Mouse (Mus musculus) stomach, embryonic 15.5 days (tissue): ENCODE measurements around the gene Gzmn. TPM values are rescaled to one million over a fixed set of nuclear protein-coding genes. Genes with fewer than 3 reads are reported as not detected.
"Not testable (repeated sequence)": the region's sequence is repeated elsewhere in the genome, so short reads cannot be mapped to it uniquely, and the experiment has no call there.

Experiments used
- ATAC-seq: fragments of 200-750 bp; cut with Nextera tagmentation; 2 replicates; pipeline ENCODE4 v1.8.0; 2017; ENCODE audit warnings: low read depth, moderate number of reproducible peaks, moderate TSS enrichment; ENCODE audit not compliant: insufficient read depth, low FRiP score
- H3K27ac ChIP-seq: fragments of 300-500 bp; sonication (generic); 2 replicates; pipeline ENCODE4 v1.5.1; 2015; ENCODE audit warnings: mild to moderate bottlenecking, inconsistent platforms
- H3K27me3 ChIP-seq: fragments of 300-500 bp; sonication (generic); replicated peaks from 2 replicates; pipeline ENCODE4 v1.6.1; 2015; ENCODE audit warnings: inconsistent platforms
- H3K36me3 ChIP-seq: fragments of 300-500 bp; sonication (generic); 2 replicates; pipeline ENCODE4 v1.6.1; 2015; ENCODE audit warnings: inconsistent platforms
- H3K4me1 ChIP-seq: fragments of 300-500 bp; sonication (generic); 2 replicates; pipeline ENCODE4 v1.6.1; 2015; ENCODE audit warnings: inconsistent platforms
- H3K4me2 ChIP-seq: fragments of 300-500 bp; sonication (generic); 2 replicates; pipeline ENCODE4 v1.6.1; 2015; ENCODE audit warnings: mild to moderate bottlenecking, inconsistent platforms
- H3K4me3 ChIP-seq: fragments of 300-500 bp; sonication (generic); replicated peaks from 2 replicates; pipeline ENCODE4 v1.5.1; 2015; ENCODE audit warnings: inconsistent platforms
- H3K9ac ChIP-seq: fragments of 300-500 bp; sonication (generic); 2 replicates; pipeline ENCODE4 v1.6.1; 2015; ENCODE audit warnings: inconsistent platforms
- H3K9me3 ChIP-seq: fragments of 300-500 bp; sonication (generic); 2 replicates; pipeline ENCODE4 v1.6.1; 2016; ENCODE audit warnings: inconsistent platforms
- WGBS: fragments of 180-500 bp; shearing (Covaris S2); methylation state at CpG from one replicate; pipeline ENCODE4 v1.1.7; 2015; 5-methylcytosine and 5-hydroxymethylcytosine counted together
- polyA plus RNA-seq: library from polyadenylated mRNA; unstranded; fragments of >200 nt; fragmentation: Nextera tagmentation; extraction: Ambion mirVana; gene quantifications from 2 replicates; pipeline ENCODE4 v1.2.1, GENCODE M21; 2015

The Gzmn gene
- not detected in 2 replicates for polyA plus RNA-seq

DNA sequence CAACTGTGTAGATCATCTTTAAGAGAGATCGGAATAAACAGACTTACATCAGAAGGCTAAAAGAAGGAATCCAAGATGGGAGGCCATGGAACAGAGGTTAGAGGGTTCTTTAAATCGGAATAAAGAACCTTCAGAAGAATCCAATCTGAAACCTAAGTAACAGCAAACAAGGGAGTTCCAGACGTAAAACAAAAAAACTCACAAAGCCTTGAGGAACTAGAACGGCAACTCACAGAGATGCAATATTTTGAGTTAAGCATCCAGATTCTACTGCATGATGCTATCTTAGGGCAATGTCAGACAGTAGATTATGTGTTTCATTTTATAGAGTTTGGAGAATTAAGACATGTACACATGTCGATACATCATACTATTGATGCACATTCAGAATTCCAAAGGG, at the start of gene Gzmn:
TSS of gene Gzmn (minus strand) at position 101 of the 400 bp plus-strand sequence.
- Histone ChIP-seq H3K4me3 (no peak within 1 kb of the TSS), H3K27me3 (no peaks in the 10 kb centered on the region), H3K4me1 (no peaks in the 10 kb centered on the region), H3K36me3 (no peaks in the 10 kb centered on the region), H3K27ac (no peak within 1 kb of the TSS), H3K4me2 (no peak within 1 kb of the TSS), H3K9ac (no peak within 1 kb of the TSS), H3K9me3 (no peaks in the 10 kb centered on the region)
- 84% methylated on average over 5 of the region's 5 CpGs for WGBS
- no peak for ATAC-seq

DNA sequence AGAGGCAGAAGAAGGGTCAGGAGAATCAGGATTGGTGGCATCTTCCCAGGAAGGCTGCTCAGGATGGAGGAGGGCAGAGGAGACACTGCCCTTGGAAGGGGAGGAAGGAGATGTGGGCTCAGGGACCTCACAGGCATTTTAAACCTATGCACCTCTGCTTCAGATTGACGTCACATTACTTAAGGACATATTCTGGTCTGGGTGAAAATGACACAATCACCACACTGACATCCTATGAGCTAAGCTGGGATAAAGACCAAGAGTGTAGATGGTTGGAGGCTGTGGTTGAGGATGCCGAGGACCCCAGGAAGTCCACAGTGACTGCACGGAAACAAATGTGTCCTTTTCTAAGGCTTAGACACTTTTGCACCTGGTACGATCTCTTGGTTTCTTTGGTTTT, 36.9 kb upstream of the Gzmn start, which contains the start of gene Gzmf:
TSS of gene Gzmf (minus strand) at position 101 of the 400 bp plus-strand sequence.
- WGBS: 88% methylated on average over 4 of the region's 4 CpGs
- no peak within 1 kb of the TSS for H3K4me2 ChIP-seq
- no peak within 1 kb of the TSS for H3K4me3 ChIP-seq
- no peak within 1 kb of the TSS for H3K9ac ChIP-seq
- no peaks in the 10 kb centered on the region for H3K9me3 ChIP-seq
- H3K4me1 ChIP-seq: no peaks in the 10 kb centered on the region
- ATAC-seq: no peak
- H3K36me3 ChIP-seq: no peaks in the 10 kb centered on the region
- H3K27me3 ChIP-seq: no peaks in the 10 kb centered on the region
- H3K27ac ChIP-seq: no peak within 1 kb of the TSS

GRCm38 (mm10) chr14:56205613-56206012, 31.2 kb upstream of the Gzmn start:
- H3K4me2 ChIP-seq: no peak overlapping the region
- H3K4me1 ChIP-seq: no peaks in the 10 kb centered on the region
- H3K36me3 ChIP-seq: no peaks in the 10 kb centered on the region
- no peak overlapping the region for H3K9ac ChIP-seq
- H3K27ac ChIP-seq: no peak overlapping the region
- H3K27me3 ChIP-seq: no peaks in the 10 kb centered on the region
- no peaks in the 10 kb centered on the region for H3K9me3 ChIP-seq
- ATAC-seq: no peak
- H3K4me3 ChIP-seq: no peak overlapping the region
- WGBS: 79% methylated on average over 1 of the region's 1 CpGs

- 38% methylated on average over 5 of the region's 5 CpGs for WGBS
- not testable (repeated sequence) for H3K4me2 ChIP-seq, H3K4me1 ChIP-seq, H3K27me3 ChIP-seq, H3K9me3 ChIP-seq, H3K27ac ChIP-seq, H3K4me3 ChIP-seq, H3K9ac ChIP-seq, H3K36me3 ChIP-seq, ATAC-seq
Measured at GRCm38 (mm10) chr14:56205021-56205420, 30.6 kb upstream of the Gzmn start.

- Histone ChIP-seq H3K27me3 (no peaks in the 10 kb centered on the region), H3K9ac (no peak overlapping the region), H3K4me1 (no peaks in the 10 kb centered on the region), H3K4me2 (no peak overlapping the region), H3K9me3 (no peaks in the 10 kb centered on the region), H3K4me3 (no peak overlapping the region), H3K36me3 (no peaks in the 10 kb centered on the region), H3K27ac (no peak overlapping the region)
- WGBS: 7% methylated on average over 2 of the region's 2 CpGs
- ATAC-seq: no peak
Measured at GRCm38 (mm10) chr14:56203975-56204374, 29.6 kb upstream of the Gzmn start.

DNA sequence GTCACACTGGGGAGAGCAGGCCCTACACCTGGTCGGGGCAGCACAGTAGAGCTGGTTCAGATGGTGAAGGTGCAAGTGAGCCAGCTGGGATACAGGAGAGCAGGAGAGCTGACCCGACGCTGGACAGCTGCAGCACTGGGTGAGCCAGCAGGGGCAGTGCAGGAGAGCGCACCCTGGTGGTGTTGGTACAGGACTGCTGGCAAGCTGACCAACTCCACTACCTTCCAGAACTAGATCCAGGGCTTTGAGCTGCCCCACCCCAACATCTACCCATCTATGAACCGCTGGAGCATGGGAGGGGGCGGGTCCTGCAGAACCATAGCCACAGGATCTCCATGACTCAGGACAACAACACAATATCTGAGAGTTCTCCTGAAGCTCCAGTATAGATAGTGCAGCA, 12.5 kb upstream of the Gzmn start:
- Histone ChIP-seq H3K4me1 (no peaks in the 10 kb centered on the region), H3K4me3 (no peak overlapping the region), H3K9me3 (no peaks in the 10 kb centered on the region), H3K27ac (no peak overlapping the region), H3K27me3 (no peaks in the 10 kb centered on the region), H3K4me2 (no peak overlapping the region), H3K9ac (no peak overlapping the region), H3K36me3 (no peaks in the 10 kb centered on the region)
- whole genome bisulfite sequencing: 48% methylated on average over 6 of the region's 6 CpGs
- ATAC-seq: no peak

DNA sequence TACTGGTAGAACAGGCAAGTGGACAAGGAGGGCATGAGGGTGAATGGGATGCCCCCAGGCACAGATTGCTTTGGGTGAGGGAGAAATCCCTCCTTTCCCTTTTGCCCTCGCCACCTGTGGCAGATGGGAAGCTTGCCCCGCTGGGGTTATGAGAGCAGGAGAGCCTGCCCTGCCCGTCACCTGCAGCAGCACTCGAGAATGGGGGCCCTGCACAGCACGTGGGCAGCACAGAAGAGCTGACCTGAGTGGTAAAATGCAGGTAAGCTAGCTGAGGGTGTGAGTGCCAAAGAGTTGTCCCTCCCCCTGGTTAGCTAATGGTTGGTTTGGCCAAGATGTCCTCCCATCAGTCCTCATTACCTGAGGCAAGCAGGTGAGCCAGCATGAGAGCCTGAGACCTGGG, 12.1 kb upstream of the Gzmn start:
- no peak overlapping the region for H3K9ac ChIP-seq
- H3K27ac ChIP-seq: no peak overlapping the region
- no peaks in the 10 kb centered on the region for H3K9me3 ChIP-seq
- no peak overlapping the region for H3K4me3 ChIP-seq
- ATAC-seq: no peak
- no peaks in the 10 kb centered on the region for H3K27me3 ChIP-seq
- H3K36me3 ChIP-seq: no peaks in the 10 kb centered on the region
- H3K4me1 ChIP-seq: no peaks in the 10 kb centered on the region
- WGBS: 67% methylated on average over 5 of the region's 5 CpGs
- no peak overlapping the region for H3K4me2 ChIP-seq

DNA sequence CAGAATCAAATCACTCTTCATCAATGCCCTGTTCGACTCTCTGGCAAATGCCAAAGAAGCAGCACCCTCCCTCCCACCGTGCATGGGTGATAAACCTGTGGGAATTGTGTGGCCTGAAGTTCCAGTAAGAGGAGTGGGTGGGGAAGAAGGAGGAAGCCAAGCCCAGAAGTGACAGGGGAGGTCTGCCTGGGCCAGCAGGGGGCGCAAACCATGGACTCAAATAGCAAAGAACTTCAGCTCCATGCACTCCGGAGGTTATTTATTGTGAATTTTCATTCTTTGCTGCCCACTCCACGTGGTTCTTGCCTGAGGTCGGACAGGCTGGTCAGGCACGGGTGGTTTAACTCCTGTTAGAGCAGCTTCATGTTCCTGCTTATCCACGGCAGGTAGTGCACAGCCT, 3.3 kb upstream of the Gzmn start:
- not testable (repeated sequence) for H3K27me3 ChIP-seq, H3K4me2 ChIP-seq, H3K9me3 ChIP-seq, H3K4me3 ChIP-seq, H3K4me1 ChIP-seq, ATAC-seq, H3K27ac ChIP-seq, H3K9ac ChIP-seq, H3K36me3 ChIP-seq
- 19% methylated on average over 8 of the region's 8 CpGs for WGBS

- Histone ChIP-seq H3K27ac (no peak overlapping the region), H3K27me3 (no peaks in the 10 kb centered on the region), H3K9ac (no peak overlapping the region), H3K9me3 (no peaks in the 10 kb centered on the region), H3K4me1 (no peaks in the 10 kb centered on the region), H3K36me3 (no peaks in the 10 kb centered on the region), H3K4me2 (no peak overlapping the region), H3K4me3 (no peak overlapping the region)
- ATAC-seq: no peak
- WGBS: 88% methylated on average over 6 of the region's 6 CpGs
Measured at GRCm38 (mm10) chr14:56173396-56173795, 1.0 kb downstream of the Gzmn start.

GRCm38 (mm10) chr14:56172744-56173143, 1.7 kb downstream of the Gzmn start:
- Histone ChIP-seq H3K4me1 (no peaks in the 10 kb centered on the region), H3K27me3 (no peaks in the 10 kb centered on the region), H3K27ac (no peak overlapping the region), H3K9ac (no peak overlapping the region), H3K4me3 (no peak overlapping the region), H3K36me3 (no peaks in the 10 kb centered on the region), H3K9me3 (no peaks in the 10 kb centered on the region), H3K4me2 (no peak overlapping the region)
- WGBS: 91% methylated on average over 5 of the region's 5 CpGs
- no peak for ATAC-seq

DNA sequence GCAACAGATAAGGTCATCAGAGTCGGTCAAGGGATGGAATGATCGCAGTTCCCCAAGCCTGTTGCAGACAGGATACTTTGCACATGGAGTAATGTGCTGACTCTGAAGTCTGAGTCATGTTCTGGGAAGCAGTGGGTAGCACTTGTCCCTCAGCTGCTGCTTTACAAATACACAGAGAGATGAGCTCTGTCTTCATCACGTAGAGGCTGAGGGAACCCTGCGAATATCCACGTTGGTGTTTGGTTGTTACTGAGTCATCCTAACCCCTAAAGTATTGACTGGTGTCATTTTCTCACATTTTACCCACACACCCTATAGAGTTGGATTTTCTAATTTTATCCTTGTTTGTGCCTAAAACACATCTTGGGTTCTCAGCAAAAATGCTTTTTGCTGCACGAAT, 6.4 kb downstream of the Gzmn start:
- ATAC-seq: no peak
- WGBS: 61% methylated on average over 6 of the region's 6 CpGs
- Histone ChIP-seq H3K27ac (no peak overlapping the region), H3K9me3 (no peaks in the 10 kb centered on the region), H3K4me3 (no peak overlapping the region), H3K9ac (no peak overlapping the region), H3K36me3 (no peaks in the 10 kb centered on the region), H3K27me3 (no peaks in the 10 kb centered on the region), H3K4me1 (no peaks in the 10 kb centered on the region), H3K4me2 (no peak overlapping the region)

DNA sequence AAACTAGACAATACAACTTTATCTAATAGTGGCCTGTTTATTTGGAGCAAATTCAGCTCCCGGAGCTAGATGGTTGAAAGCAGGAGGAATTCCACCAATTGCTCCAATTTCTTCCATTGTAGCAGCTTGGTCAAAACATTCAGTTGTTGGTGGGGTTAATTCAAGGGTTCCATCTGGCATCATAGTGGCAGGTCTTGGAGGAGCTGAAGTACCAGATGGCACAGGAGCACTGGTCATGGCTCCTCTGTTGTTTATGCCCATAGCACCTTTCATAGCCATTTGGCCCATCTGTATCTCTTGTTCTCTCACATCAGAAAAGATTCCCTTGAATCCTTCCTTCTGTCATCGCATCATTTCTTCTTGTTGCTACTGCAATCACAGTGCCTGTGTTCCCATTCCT, 12.3 kb downstream of the Gzmn start:
- no peak overlapping the region for H3K9ac ChIP-seq

GRCm38 (mm10) chr14:56159479-56159878, 14.9 kb downstream of the Gzmn start, which contains the start of gene Gzmg:
TSS of gene Gzmg (minus strand) at chr14:56159579.
- H3K9ac ChIP-seq, H3K4me2 ChIP-seq, H3K4me1 ChIP-seq, H3K9me3 ChIP-seq, H3K27me3 ChIP-seq, H3K27ac ChIP-seq, ATAC-seq, H3K36me3 ChIP-seq, H3K4me3 ChIP-seq: not testable (repeated sequence)
- WGBS: 84% methylated on average over 2 of the region's 2 CpGs

More for the DNA sequence above, 12.3 kb downstream of the Gzmn start:
- H3K27ac ChIP-seq: no peak overlapping the region
- no peaks in the 10 kb centered on the region for H3K4me1 ChIP-seq
- H3K4me2 ChIP-seq: no peak overlapping the region
- H3K9me3 ChIP-seq: no peaks in the 10 kb centered on the region
- ATAC-seq: no peak
- H3K4me3 ChIP-seq: no peak overlapping the region
- 77% methylated on average over 2 of the region's 2 CpGs for WGBS
- no peaks in the 10 kb centered on the region for H3K36me3 ChIP-seq
- no peaks in the 10 kb centered on the region for H3K27me3 ChIP-seq
